Mouse (Mus musculus) c-Kit-negative CD71-positive TER-119-positive erythroid progenitor cells, embryonic 14.5 days (primary cell): ENCODE data around the gene Lrrc42.

ENCODE experiments used
- DNase-seq: peaks from one replicate; pipeline ENCODE4 v3.0.0-alpha.2; 2013; ENCODE audit warnings: low read depth, low spot score

The Lrrc42 gene

DNA sequence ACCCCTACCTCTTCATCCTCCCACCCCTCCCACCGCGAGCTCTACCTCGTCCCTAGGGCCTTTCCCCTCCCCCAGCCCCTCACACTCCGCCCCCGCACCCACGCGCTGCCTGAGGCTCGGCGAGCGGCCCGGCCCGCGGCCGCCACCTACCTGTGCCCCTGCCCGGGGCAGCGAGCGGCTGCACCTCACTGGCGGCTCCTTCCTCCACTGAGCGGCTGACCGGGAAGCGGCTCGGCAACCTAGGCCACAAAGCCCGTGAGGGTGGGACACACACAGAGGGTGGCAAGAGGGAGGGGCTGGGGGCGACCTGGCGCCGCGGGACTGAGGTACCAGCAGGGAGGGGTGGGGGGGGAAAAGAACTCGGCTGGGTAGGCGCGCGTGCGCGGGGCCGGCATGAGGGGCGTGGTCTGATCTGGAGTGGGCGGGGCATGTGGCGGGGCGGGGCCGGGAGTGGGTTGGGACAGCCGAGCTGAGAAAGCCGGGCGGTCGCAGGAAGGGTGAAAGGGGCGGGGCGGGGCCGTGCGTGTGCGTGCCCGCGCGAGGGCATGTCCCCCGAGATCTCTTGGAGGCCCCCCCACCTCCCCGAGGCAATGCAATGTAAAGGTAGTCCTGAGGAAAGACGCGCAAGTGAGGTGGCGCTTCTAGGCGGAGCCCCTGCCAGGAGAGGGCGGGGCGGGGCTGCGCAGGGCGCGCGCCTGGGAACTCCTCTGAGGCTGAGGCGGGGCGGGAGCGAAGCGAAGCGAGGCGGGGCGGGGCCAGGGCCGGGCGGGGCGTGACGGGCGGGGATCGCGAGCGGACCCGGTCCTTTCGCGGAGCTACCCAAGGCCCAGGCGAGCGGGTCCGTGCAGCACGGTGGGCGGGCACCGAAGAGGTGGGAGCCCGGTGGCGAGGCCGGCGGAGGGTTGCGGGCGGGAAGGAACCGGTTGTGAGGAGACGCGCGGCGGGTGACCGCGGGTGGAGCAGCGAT is at the start of gene Lrrc42, which contains the start of gene Hspb11:
TSS of gene Lrrc42 (minus strand) at position 408 of the 967 bp plus-strand sequence.
TSS of gene Hspb11 (plus strand) at position 469 of the 967 bp plus-strand sequence.
- peak; percentile 85 for DNase-seq

DNA sequence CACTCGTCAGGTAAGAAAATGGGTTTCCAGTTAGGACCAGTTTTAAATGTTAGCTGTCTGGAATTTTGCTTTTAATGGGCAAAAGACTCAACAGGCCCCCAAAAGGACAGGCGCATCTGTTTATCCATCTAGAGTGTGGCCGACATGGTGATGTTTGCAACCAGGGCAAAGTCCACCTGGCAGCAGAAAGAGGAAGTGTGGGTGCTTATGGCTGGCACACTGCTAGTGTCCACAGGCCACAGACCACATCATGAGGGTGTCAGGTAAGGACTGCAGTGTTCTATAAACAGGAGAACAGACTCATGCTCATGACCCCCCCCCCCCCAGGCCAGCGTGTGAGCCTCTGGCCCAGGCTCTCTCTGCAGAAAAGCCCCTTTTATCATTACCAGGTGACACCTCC is 49.5 kb upstream of the Lrrc42 start:
- no peak for DNase-seq

DNA sequence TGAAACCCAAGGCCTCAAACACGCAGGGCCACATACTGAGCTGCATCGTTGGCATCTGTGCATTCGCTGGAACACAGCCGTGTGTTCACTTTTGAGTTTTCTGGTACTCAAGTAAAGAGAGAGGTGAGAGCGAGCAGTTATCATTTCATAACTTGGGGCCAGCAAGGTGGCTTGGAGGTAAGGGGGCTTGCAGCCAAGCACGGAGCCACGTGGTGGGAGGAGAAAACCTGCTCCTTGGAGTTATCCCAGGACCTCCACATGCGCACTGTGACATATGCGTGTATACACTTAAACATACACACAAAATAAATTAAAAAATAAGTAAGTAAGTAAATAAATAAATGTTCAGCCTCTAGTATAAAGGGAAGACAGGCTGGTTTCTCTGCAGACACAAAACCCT is 48.9 kb upstream of the Lrrc42 start:
- DNase-seq, result no peak

DNA sequence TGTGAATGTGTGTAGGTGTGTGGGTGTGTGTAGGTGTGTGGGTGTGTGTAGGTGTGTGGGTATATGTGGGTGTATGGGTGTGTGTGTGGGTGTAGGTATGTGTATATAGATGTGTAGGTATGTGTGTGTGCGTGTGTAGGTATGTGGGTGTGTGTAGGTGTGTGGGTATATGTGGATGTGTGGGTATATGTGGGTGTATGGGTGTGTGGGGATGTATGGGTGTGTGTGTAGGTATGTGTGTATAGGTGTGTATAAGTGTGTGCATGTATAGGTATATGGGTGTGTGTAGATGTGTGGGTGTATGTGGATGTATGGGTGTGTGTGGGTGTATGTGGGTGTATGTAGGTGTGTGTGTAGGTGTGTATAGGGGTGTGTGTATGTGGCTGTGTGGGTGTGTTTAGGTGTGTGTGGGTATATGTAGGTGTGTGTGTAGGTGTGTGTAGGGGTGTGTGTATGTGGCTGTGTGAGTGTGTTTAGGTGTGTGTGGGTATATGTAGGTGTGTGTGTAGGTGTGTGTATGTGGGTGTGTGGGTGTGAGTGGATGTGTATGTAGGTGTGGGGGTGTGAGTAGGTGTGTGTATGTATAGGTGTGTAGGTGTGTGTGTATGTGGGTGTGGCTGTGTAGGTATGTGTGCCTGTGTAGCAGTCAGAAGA is 47.7 kb upstream of the Lrrc42 start:
- no peak for DNase-seq

DNA sequence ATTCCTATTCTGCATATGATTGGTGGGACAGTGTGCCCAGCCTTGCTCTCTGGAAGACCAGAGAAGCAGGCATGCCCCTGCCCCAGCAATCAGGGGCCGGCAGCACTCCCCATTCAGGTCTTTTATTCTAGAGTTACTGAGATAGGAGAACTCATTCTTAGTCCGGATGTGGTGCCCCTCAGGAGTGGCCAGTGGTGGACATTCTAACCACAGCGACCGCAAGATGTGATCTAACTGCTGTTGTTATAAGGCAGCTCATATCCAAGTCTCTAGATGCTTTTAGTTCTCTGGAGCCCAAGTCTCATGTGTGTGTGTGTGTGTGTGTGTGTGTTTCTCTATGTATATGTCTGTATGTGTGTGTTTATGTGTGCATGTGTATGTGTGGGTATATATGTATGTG is 47.0 kb upstream of the Lrrc42 start:
- DNase-seq, result no peak

DNA sequence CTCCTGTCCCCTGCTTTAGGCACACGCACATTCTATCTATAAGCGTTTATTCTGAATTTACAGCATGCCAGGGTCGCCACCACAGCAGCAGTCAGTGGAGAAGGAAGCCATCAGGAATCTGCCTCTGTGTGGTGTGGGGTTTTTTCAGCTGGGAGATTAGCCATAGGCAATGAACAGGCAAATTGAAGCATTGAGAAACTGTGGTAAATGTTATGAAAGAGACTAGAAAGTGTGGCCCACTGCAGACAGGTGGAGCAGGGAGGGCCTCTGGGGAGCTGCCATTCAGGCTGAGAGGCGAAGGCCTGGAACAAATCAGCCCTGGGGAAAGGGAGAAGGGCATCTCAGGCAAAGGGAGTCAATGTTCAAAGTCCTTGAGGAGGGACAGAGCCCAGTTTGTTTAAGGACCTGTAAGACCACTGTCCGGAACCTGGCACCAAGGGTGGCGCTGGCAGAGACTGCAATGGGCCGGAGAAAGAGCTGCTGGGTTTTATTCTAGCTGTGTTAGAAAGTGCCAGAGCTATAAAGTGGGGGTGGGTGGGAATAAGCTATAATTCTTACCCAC is 46.5 kb upstream of the Lrrc42 start:
- DNase-seq, result no peak

DNA sequence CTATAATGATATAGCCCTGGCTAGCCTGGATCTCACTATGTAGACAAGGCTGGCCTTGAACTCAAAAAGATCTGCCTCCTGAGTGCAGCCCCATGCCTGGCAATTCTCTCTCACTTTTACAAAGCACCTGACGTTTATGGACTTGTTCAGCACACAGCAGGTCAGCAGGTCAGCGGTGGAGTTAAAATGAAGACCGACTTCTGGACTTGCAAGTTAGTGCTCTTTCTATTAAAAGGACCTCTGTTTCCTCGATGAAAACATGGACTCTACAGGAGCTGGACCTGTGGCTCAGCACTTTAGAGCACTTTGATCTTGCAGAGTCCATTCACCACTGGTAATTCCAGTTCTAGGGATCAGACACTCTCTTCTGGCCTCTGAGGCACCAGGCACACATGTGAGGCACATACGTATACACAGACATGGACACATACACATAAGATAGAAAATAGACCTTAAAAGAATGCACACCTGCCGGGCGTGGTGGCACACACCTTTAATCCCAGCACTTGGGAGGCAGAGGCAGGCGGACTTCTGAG is 44.8 kb upstream of the Lrrc42 start:
- DNase-seq, result no peak

DNA sequence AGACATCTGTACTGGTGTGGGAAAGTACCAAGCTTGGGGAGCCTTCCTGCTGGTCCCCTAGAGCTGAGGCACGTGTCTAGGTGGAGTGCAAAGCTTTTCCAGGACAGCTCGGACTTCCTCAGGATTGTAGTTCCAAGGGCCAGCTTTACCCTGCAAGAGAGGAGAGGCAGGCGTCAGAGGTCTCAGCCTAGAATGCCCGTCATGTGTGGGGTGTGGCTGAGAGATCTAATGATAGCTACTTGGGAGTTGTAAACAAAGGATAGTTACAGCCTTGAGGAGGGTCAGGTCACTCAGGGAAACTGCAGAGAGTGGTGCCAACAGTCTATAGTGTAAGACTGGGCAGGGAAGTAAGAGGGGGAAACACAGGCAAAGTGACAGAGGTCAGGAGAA is 38.9 kb upstream of the Lrrc42 start:
- DNase-seq, result no peak

DNA sequence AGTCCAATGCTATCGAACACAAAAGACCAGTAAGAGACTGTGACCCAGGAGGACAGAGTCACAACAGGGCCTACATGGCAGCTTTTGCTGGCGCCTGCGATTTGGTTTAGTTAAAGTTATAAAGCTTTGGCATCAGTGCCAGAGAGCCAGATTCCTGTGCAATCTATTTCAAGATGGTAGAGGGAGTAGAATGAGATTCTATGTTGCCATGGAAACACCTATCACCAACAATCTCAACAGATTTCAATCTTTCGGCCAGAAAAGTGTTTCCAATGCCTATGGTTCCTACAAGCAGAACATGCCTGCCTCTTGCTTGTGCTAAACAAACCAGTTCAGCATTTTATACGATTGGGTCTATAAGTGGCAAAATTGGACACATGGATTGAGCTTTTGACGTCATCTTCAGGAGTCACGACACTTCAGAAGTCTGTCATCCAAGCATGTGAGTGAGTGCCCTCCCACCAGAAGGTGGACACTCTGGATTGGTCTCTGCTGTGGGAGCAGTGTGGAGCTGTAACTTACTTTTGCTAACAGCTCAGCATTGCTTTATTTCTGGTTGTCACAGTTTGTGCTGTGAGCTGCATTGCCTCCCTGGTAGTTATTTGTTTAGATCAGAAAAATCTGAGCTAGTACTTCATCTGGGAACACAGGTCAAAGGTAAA is 38.4 kb upstream of the Lrrc42 start:
- DNase-seq, result no peak

DNA sequence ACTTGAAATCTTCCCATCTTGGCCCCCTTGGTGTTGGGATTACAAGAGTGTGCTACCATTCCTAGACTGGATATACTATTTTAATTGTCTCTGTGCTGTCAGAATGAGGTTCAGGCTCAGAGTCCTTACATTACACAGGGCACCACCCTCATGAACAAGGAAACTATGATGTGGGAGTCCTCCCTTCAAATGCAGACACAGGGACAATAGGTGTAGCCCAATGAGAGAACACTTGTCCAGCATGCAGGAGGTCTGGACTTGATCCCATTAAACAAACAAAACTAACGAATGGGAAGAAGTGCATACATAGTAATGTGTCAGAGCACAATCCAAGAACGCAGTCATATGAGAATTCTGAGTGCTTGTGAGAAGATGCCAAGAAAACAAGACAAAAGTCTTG is 34.2 kb upstream of the Lrrc42 start:
- no peak for DNase-seq

DNA sequence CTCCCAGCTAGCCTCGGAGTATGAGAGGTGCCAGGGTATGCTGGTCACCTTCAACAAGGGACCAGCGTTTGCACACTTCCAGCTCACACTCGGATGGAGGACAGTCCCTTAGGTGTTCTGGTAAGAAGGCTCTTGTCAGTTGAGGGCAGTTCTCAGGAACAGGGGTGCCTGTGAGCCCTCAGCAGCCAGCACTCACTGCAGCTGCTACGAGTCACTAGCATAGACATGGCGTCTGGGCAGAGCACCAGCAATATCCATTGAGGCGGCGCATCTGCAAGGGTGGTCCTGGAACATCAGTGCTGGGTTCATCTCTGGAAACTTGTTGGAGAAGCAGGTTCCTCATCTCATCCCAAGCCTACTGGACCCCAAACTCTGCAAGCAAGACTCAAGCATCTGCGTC is 33.1 kb upstream of the Lrrc42 start:
- DNase-seq, result no peak

DNA sequence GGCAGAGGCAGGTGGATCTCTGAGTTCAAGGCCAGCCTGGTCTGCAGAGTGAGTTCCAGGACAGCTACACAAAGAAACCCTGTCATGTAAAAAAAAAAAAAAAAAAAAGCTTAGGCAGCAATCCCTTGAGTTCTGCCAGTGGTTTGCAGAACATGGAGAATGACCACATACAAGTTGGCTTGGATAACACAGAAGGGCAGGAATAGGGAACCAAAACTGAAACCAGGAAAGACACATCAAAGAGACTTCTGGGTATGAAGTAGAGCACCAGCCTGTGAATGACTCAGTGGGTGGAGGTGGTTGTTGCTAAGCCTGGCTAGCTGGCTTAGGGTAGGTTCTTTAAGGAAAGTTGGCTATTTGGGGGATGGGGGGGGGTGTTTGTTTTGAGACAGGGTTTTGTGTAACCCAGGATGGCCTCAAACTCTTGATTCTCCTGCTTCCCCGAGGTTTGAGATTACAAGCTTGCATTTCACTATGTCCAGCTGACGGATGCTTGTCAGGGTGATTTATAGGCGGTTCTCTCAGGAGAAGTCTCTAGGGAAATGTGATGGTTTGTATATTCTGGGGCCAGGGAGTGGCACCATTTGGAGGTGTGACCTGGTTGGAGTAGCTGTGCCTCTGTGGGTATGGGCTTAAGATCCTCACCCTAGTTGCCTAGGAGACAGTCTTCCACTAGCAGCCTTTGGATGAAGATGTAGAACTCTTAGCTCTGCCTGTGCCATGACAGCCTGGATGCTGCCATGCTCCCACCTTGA is 32.3 kb upstream of the Lrrc42 start:
- no peak for DNase-seq

DNA sequence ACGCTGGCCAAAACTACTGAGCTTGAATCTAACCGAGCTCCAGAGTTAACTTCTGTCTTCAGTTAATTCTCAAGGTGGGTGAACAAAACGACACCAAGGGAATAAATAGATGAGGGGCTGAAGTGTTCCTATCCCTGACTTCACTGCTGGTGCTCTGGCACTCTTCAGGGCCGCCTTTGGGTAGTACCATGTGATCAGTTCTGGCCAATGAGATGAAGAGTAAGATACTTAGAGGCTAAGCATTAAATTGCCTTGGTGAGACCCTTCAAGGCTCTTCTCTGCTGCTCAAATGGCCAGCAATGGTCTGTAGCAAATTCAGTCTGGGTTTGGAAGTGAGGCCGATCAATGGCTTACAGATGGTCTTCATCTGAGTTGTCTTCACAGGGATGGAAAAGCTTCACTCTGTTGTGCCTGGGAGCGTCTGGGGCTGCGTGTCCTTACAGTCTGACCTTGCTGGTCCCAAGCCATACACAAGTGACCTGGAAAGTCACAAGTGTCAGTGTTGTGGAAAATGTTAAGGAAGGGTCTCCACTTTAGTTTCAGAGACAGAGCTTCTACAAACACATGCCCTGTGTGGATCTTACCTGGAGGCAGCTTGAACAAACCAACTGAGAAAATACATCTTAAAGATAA is 27.6 kb upstream of the Lrrc42 start:
- no peak for DNase-seq

DNA sequence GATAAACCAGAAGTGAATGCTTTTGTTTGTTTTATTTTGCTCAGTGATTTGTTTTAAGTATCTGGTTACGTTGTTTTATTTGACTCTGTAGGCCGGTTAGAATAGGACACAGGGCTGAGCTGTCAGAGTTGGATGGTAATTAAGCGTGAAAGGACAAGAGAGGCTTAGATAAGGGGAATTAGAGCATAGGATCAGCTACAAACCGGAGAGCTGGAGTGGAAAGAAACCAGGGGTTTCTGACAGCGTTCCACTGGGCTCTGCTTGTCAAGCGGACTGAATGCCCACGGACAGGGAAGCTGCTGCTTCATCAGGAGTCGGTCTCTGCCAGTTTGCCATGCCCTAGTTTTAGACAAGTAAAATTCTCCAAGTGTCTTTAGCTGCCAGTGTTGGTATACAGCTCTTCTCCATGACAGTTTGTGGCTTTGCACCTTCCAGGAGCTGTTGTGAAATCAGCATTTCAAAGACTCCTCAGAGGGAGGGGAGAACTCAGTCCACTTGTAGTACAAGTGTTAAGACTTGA is 24.9 kb upstream of the Lrrc42 start:
- no peak for DNase-seq

DNA sequence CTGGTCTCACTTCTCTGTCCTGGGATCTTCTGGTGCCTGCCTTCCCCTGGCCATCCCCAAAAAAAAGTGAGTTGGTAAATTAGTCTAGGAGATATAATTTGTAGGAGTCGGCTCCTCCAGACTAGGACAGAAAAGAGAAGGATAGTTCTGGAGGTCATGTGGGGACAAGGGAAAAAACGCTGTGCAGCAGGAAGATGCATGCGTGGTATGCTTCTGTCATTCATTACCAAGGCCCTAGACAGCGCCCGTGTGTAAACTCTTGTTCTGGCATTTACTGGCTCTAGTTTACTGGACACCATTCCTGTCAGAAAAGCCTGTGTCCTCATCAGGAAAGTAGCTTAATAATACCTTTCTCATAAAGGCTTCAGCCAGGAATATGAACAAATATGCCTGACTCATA is 21.2 kb upstream of the Lrrc42 start:
- DNase-seq, result no peak

DNA sequence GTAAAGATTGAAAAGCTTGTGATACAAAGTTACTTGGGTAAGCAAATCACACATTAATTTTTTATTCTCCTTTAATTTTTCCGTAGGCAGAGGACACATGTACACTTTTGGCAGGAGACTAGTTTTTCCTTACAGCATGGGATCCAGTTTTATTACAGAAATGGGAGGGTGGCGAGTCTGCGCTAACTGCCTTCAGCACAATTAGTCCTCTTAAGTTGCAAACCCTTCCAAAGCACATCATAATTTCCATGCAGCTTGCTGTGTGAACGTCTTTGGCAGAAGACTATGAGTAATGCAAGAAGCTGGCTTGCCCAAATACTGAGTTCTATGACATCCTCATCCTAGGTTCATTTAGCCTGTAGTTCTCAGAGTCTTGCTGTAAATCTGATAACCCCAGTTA is 20.4 kb upstream of the Lrrc42 start:
- DNase-seq, result no peak

DNA sequence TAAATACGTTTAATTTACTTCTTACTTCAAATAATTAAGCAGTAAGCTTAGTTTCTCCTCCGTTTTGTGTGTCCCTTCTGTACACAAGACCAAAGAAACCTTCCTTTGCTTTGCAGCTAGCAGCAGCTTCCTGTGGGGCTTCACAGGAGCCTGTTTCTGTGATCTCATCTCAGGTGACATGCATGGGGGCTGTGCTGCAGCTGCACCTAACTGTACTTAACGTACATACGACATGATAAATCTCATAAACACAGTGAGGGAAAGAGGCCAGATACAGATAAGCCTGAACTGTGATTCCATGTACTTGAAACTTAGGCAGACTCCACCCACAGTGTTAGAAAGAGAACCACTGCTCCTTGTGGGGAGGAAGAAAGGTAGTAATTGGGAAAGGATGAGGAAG is 6.7 kb upstream of the Lrrc42 start:
- DNase-seq, result no peak

DNA sequence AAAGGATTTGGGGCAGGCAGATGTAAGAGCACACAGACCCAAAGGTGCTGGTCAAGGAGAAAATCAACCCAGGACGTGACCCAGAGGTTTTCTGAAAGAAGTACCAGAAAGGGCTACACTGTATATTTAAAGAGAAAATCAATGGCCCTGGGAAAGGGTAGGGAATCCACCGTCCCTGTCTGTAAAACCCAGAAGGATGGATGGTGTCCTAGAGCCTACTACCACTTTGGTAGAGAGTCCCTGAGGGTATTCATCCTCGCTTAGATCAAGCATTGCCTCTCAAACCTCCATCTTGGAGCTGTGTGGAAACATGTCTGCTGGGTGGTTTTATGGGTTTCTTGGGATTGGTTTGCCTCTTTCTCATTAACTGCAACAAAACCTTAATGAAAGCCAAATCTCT is 1.1 kb upstream of the Lrrc42 start:
- DNase-seq, result no peak

DNA sequence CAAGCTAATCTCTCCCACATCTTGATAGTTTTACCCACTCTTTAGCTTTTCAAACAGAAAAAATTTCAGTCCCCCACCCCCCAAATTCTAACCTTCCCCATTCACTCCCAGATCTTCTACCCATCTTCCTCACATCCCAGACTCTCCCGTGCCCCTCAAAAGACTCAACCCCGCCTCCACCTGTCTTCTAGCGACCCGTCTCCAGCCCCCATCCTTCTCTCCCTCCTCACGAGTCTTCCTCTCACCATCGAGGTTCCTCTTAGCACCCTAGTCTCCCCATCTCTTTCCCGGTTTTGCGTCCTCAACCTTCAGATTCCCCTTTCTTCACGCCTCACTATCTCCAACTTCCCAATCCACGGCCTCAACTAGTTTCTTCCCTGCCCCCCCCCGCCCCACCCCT is 810 bp downstream of the Lrrc42 start:
- DNase-seq, result no peak

DNA sequence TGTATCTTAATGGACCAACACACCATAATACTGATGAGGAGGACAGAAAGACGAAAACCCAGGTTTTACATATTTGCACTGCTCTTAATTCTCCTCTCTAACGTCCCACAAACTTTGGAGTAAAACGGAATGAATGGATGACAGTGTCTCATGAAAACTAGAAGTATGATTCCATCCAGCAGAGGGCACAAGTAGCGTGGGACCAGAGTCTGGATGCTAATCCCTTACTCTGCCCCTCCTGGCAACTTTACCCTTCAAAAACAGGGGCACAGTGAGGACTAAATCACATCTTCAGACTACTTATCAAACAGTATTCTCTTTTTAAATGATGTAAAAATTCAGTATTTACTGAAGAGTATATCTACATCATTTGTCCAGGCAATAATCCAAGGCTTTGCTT is 2.8 kb downstream of the Lrrc42 start:
- DNase-seq, result no peak
